Mouse (Mus musculus) midbrain, embryonic 16.5 days (tissue): ENCODE data around the gene Camta1. TPM values are rescaled to one million over a fixed set of nuclear protein-coding genes. Genes with fewer than 3 reads are reported as not detected.
A peak's percentile ranks its signal among the peaks of the same experiment; 100 is the strongest.

Experiments
- ATAC-seq: fragments of 200-750 bp; cut with Nextera tagmentation; 2 replicates; pipeline ENCODE4 v1.8.0; 2017; ENCODE audit warnings: moderate TSS enrichment
- H3K27ac ChIP-seq: fragments of 300-500 bp; sonication (generic); 2 replicates; pipeline ENCODE4 v1.5.1; 2014; ENCODE audit warnings: mild to moderate bottlenecking, low read length, mixed read lengths
- H3K27me3 ChIP-seq: fragments of 300-500 bp; sonication (generic); 2 replicates; pipeline ENCODE4 v1.6.1; 2014; ENCODE audit warnings: low read depth, low read length, mixed read lengths; ENCODE audit not compliant: control insufficient read depth, insufficient read depth
- H3K36me3 ChIP-seq: fragments of 300-500 bp; sonication (generic); 2 replicates; pipeline ENCODE4 v1.6.1; 2014; ENCODE audit warnings: mild to moderate bottlenecking, low read length, moderate library complexity, mixed read lengths; ENCODE audit not compliant: control insufficient read depth, insufficient read depth
- H3K4me1 ChIP-seq: fragments of 300-500 bp; sonication (generic); 2 replicates; pipeline ENCODE4 v1.6.1; 2014; ENCODE audit warnings: mild to moderate bottlenecking, low read length, mixed read lengths; ENCODE audit not compliant: control insufficient read depth, insufficient read depth
- H3K4me2 ChIP-seq: fragments of 300-500 bp; sonication (generic); 2 replicates; pipeline ENCODE4 v1.6.1; 2014; ENCODE audit warnings: mild to moderate bottlenecking, low read length, mixed read lengths
- H3K4me3 ChIP-seq: fragments of 300-500 bp; sonication (generic); 2 replicates; pipeline ENCODE4 v1.5.1; 2014; ENCODE audit warnings: low read depth, mild to moderate bottlenecking, low read length, moderate library complexity, mixed read lengths
- H3K9ac ChIP-seq: fragments of 300-500 bp; sonication (generic); 2 replicates; pipeline ENCODE4 v1.6.1; 2014; ENCODE audit warnings: low read depth, low read length, mixed read lengths
- H3K9me3 ChIP-seq: fragments of 300-500 bp; sonication (generic); replicated peaks from 2 replicates; pipeline ENCODE4 v1.6.1; 2014; ENCODE audit warnings: mild to moderate bottlenecking, low read length, mixed read lengths; ENCODE audit not compliant: control insufficient read depth, poor library complexity, severe bottlenecking
- WGBS: fragments of 180-500 bp; shearing (Covaris S2); extraction: QIAGEN DNeasy Blood & Tissue Kit; methylation state at CpG from one replicate; pipeline ENCODE4 v1.1.7; 2014; 5-methylcytosine and 5-hydroxymethylcytosine counted together
- polyA plus RNA-seq: library from polyadenylated mRNA; unstranded; fragments of >200 nt; fragmentation: Nextera tagmentation; extraction: Ambion mirVana; gene quantifications from 2 replicates; pipeline ENCODE4 v1.2.1, GENCODE M21; 2015

Gene Camta1
- polyA plus RNA-seq, 1 experiment from 2014 or later: 159 TPM

GRCm38 (mm10) chr4:151876400-151876799 lies 14.7 kb upstream of the Camta1 start:
- 56% methylated on average over 14 of the region's 14 CpGs for WGBS
- Histone ChIP-seq H3K4me2 (peak overlapping the region; percentile 40), H3K4me1 (peaks cover 2% of the 10 kb centered on the region; the same call in 1 of the 2 replicates), H3K9ac (no peak overlapping the region), H3K36me3 (no peaks in the 10 kb centered on the region), H3K4me3 (0 out of 2 replicates have a peak overlapping the region, but pooled peaks have one; percentile 2), H3K27me3 (no peaks in the 10 kb centered on the region; the same call in 1 of the 2 replicates), H3K27ac (no peak overlapping the region), H3K9me3 (no peaks in the 10 kb centered on the region; the same call in 1 of the 2 replicates)
- ATAC-seq: peak; percentile 51; the same call in 1 of the 2 replicates

GRCm38 (mm10) chr4:151863511-151863910 lies 1.8 kb upstream of the Camta1 start:
- Histone ChIP-seq H3K27me3 (no peaks in the 10 kb centered on the region), H3K27ac (no peak overlapping the region), H3K9me3 (no peaks in the 10 kb centered on the region), H3K4me1 (peaks cover 25% of the 10 kb centered on the region), H3K36me3 (no peaks in the 10 kb centered on the region), H3K4me2 (peak overlapping the region; percentile 80; the same call in 1 of the 2 replicates), H3K9ac (no peak overlapping the region), H3K4me3 (no peak overlapping the region)
- no peak for ATAC-seq
- 58% methylated on average over 9 of the region's 9 CpGs for WGBS

- Histone ChIP-seq H3K4me2 (peak overlapping the region; percentile 94), H3K4me1 (peaks cover 25% of the 10 kb centered on the region), H3K9me3 (no peaks in the 10 kb centered on the region), H3K27ac (peak overlapping the region; percentile 89), H3K4me3 (peak overlapping the region; percentile 90), H3K36me3 (no peaks in the 10 kb centered on the region), H3K9ac (peak overlapping the region; percentile 81), H3K27me3 (no peaks in the 10 kb centered on the region)
- WGBS: 0% methylated on average over 15 of the region's 58 CpGs
- ATAC-seq: no peak
These were observed 238 bp downstream of the Camta1 start for GRCm38 (mm10) chr4:151861471-151861805.

GRCm38 (mm10) chr4:151860441-151861331 lies 990 bp downstream of the Camta1 start:
- peaks cover 25% of the 10 kb centered on the region for H3K4me1 ChIP-seq

GRCm38 (mm10) chr4:151859275-151859674 lies 2.4 kb downstream of the Camta1 start:
- Histone ChIP-seq H3K4me3 (no peak overlapping the region), H3K36me3 (no peaks in the 10 kb centered on the region), H3K9ac (no peak overlapping the region), H3K9me3 (no peaks in the 10 kb centered on the region), H3K4me2 (no peak overlapping the region), H3K4me1 (peaks cover 25% of the 10 kb centered on the region), H3K27ac (no peak overlapping the region), H3K27me3 (no peaks in the 10 kb centered on the region)
- WGBS: 83% methylated on average over 7 of the region's 7 CpGs
- ATAC-seq: no peak

More at GRCm38 (mm10) chr4:151860441-151861331, 990 bp downstream of the Camta1 start:
- peak overlapping the region; percentile 81 for H3K9ac ChIP-seq
- ATAC-seq: no peak
- peak overlapping the region; percentile 94 for H3K4me2 ChIP-seq
- 2% methylated on average over 40 of the region's 63 CpGs for WGBS
- peak overlapping the region; percentile 89 for H3K27ac ChIP-seq
- H3K4me3 ChIP-seq: peak overlapping the region; percentile 90
- H3K9me3 ChIP-seq: no peaks in the 10 kb centered on the region
- H3K36me3 ChIP-seq: no peaks in the 10 kb centered on the region
- no peaks in the 10 kb centered on the region for H3K27me3 ChIP-seq

- no peak for ATAC-seq
- H3K27ac ChIP-seq: no peak overlapping the region
- WGBS: 67% methylated on average over 3 of the region's 3 CpGs
- no peak overlapping the region for H3K4me3 ChIP-seq
- no peak overlapping the region for H3K4me2 ChIP-seq
- H3K4me1 ChIP-seq: peaks cover under 1% of the 10 kb centered on the region
- no peaks in the 10 kb centered on the region for H3K27me3 ChIP-seq
- no peaks in the 10 kb centered on the region for H3K9me3 ChIP-seq
- no peak overlapping the region for H3K9ac ChIP-seq
- no peaks in the 10 kb centered on the region for H3K36me3 ChIP-seq
These were observed 7.7 kb downstream of the Camta1 start for GRCm38 (mm10) chr4:151853949-151854348.

GRCm38 (mm10) chr4:151851179-151851578 lies 10.5 kb downstream of the Camta1 start:
- H3K9me3 ChIP-seq: no peaks in the 10 kb centered on the region
- H3K4me2 ChIP-seq: no peak overlapping the region
- no peak overlapping the region for H3K4me3 ChIP-seq
- no peaks in the 10 kb centered on the region for H3K36me3 ChIP-seq
- no peaks in the 10 kb centered on the region; the same call in 1 of the 2 replicates for H3K4me1 ChIP-seq
- H3K27me3 ChIP-seq: no peaks in the 10 kb centered on the region
- no peak overlapping the region for H3K9ac ChIP-seq
- H3K27ac ChIP-seq: no peak overlapping the region
- no peak for ATAC-seq
- 64% methylated on average over 2 of the region's 2 CpGs for WGBS

GRCm38 (mm10) chr4:151842591-151842990 lies 19.1 kb downstream of the Camta1 start:
- H3K27me3 ChIP-seq: no peaks in the 10 kb centered on the region
- no peak overlapping the region for H3K4me2 ChIP-seq
- no peak overlapping the region for H3K4me3 ChIP-seq
- H3K36me3 ChIP-seq: no peaks in the 10 kb centered on the region
- H3K9me3 ChIP-seq: no peaks in the 10 kb centered on the region
- no peak overlapping the region for H3K27ac ChIP-seq
- 10% methylated on average over 2 of the region's 2 CpGs for WGBS
- no peak for ATAC-seq
- no peak overlapping the region for H3K9ac ChIP-seq
- H3K4me1 ChIP-seq: no peaks in the 10 kb centered on the region

- 83% methylated on average over 2 of the region's 2 CpGs for WGBS
These were observed 23.2 kb downstream of the Camta1 start for GRCm38 (mm10) chr4:151838518-151838917.

More at GRCm38 (mm10) chr4:151838518-151838917, 23.2 kb downstream of the Camta1 start:
- no peak overlapping the region for H3K4me3 ChIP-seq
- H3K36me3 ChIP-seq: no peaks in the 10 kb centered on the region
- no peaks in the 10 kb centered on the region for H3K9me3 ChIP-seq
- no peaks in the 10 kb centered on the region for H3K4me1 ChIP-seq
- H3K4me2 ChIP-seq: no peak overlapping the region
- no peak overlapping the region for H3K9ac ChIP-seq
- H3K27ac ChIP-seq: no peak overlapping the region
- no peak for ATAC-seq
- no peaks in the 10 kb centered on the region for H3K27me3 ChIP-seq
